Mouse (Mus musculus) 3T3-L1 (cell line): ENCODE data around the gene Hsd17b7.
A peak's percentile ranks its signal among the peaks of the same experiment; 100 is the strongest.

Source experiments
- DNase-seq: peaks from one replicate; pipeline ENCODE4 v3.0.0-alpha.2; 2015; ENCODE audit warnings: low read depth, low spot score

Hsd17b7 gene

DNA sequence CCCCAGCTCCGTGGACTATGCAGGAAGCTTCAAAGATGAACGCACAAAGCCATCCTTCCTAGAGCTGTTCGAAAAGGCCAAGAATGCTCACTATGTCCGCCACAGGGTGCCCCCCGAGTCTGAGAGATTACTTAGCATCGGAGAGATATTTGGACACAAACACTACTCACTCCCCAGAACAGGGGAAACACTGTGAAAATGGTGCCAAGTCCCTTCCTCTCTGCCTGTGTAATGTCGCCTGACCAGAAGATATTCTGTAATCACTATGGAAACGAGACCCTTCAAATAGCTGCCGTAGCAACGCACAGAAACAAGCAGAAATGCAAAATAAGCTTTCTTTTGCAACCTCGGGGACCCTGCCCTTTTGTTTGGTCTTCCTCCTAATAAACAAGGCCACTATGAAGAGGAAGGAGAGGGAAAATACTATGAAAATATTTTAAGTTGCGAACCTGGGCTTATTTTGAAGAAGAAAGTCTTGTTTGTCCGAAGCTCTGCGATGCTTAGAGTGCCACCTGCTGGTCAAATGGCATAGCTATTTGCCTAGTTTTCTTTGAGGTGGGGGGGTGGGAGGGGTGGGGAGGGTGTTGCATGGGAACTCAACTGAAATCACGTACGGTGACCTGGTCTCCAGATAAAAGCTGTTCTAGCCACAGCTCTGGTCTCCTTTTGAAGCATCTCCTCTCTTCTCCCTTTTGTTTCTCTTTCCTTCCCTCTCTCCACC, 34.9 kb downstream of the Hsd17b7 start:
- DNase-seq, result peak; percentile 75

GRCm38 (mm10) chr1:169932122-169932746, 36.8 kb downstream of the Hsd17b7 start:
- DNase-seq, result no peak

GRCm38 (mm10) chr1:169931698-169932097, 37.3 kb downstream of the Hsd17b7 start:
- no peak for DNase-seq

GRCm38 (mm10) chr1:169928454-169928971, 40.5 kb downstream of the Hsd17b7 start, which contains the start of gene Ccdc190:
TSS of gene Ccdc190 (plus strand) at chr1:169928648.
- DNase-seq, result no peak

DNA sequence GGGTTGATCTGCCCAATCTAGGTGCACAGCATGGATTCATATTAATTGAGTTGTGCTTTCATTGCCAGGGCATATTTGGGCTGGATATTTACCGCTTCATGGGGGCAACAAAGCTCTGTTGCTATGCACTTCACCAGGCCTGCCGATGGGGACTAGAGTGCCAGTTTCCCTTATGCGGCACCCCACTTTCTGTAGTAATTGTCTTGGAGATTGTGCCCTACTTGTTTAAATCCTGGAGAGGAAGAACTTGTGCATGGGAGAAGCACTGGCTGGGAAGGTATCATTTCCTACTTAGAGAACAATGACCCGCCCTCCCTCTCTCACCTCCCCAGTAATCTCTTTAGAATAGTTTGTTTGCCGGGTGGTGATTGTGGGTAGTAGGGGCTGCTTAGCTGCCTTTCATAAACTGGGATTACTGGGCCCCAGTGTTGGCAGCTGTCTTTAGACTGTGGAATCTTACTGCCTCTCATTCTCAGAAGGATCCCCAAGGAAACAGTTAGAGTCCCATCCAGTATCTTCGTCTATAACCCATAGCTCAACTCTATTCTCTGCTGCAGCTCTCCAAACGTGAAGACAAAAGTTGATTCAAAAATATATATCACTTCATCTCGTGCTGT, 41.2 kb downstream of the Hsd17b7 start:
- DNase-seq, result no peak

DNA sequence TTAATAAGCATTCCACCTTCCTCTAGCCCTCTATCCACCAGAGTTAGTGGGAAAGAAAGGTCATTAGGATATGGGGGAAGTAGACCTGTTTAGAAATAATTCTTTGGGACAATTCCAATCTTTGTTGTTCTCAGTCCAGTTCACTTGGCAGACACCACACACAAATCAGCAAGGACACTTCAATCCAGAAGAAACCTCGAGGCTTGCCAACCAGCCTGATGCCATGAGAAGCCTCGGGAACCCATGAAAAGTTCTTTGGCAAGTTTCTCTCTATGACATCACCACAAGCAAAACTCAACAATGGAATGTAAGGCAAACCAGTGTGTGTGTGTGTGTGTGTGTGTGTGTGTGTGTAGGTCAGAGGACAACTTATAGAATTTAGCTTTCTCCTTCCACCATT, 44.5 kb downstream of the Hsd17b7 start:
- peak; percentile 37 for DNase-seq

GRCm38 (mm10) chr1:169921710-169922211, 47.3 kb downstream of the Hsd17b7 start:
- DNase-seq, result peak; percentile 73

DNA sequence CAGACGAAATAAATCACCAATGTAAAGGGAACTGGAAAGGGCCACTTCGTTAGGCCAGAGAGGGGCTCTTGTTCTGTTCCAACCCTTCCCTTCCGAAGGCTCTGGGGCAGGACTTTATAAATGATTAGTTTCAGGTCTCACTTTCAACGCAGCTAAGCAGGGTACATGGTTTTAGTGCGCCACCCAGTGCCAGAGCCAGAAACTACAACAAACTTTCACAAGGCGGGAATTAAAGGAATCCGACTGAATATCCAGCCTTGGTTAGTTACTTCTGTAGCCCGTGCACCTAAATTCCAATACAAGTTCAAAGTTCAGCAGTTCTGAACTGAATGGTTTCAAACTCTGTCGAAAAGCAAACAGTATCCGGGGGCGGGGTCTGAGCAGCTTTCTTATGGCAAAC, 49.8 kb downstream of the Hsd17b7 start:
- DNase-seq, result peak; percentile 91

- DNase-seq, result peak; percentile 86
These were observed 51.0 kb downstream of the Hsd17b7 start for GRCm38 (mm10) chr1:169917998-169918397.

DNA sequence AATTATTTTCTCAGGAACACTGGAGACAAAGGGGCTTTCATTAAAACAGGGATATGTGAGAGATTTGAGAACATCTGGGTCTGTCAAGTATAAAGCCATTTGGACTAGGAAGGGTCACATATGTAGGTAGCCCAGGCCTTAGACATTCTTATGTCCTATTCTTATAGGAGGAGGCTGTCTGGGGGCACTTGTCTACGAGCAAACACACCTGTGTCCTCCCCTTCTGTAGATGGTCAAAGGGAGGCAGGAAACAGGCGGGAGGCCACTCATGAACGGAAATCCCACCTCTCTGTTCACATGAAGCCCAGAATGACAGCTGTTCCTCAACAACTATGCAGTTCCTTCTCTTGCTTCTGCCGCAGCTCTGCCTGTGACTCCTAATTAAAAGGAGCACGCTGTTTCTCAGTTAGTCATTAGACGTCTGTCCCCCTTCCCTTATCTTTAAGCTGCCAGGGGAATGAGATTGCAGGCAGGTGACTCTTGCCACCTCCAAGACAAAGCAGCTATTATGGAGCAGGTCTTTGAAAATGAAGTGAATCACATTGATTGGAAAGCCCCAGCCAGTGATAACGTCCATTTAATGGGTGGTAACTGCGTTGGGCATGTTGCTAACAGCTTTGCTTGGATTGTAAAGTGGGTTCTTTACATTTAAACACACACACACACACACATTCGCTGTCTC, 51.8 kb downstream of the Hsd17b7 start:
- DNase-seq, result no peak

- DNase-seq, result no peak
These were observed 52.4 kb downstream of the Hsd17b7 start for GRCm38 (mm10) chr1:169916659-169917058.

GRCm38 (mm10) chr1:169911526-169911925, 57.5 kb downstream of the Hsd17b7 start:
- DNase-seq, result no peak

GRCm38 (mm10) chr1:169910751-169911150, 58.3 kb downstream of the Hsd17b7 start:
- DNase-seq, result no peak

GRCm38 (mm10) chr1:169909659-169910058, 59.4 kb downstream of the Hsd17b7 start:
- DNase-seq, result no peak

- DNase-seq, result no peak
These were observed 59.9 kb downstream of the Hsd17b7 start for GRCm38 (mm10) chr1:169909163-169909562.

DNA sequence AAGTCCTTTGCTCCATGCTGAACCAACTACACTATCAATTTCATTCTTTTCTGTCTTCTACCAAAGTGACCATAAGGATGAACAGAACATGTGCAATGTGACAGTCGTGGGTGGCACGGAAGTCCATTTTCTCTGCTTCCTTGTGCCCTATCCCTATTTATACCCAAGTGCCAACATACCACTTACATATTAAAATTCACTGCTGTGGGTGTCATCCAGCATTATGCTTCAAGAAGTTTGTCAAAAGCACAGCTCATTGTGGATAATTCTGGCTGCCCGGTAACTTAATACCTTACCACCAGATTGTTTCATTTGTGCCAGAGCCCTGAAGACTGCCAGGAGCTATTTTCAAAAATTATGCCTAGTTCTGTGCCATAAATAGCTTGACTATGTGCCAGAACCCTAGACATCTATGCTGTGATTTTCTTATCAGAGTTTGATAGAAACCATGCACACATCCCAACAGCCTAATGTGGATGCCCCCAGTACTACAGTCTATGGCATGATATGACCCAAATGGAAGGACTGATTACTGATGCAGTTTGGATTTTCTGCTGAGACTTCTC, 68.2 kb downstream of the Hsd17b7 start:
- no peak for DNase-seq
